Mouse (Mus musculus) urinary bladder, adult 2 months (tissue): ENCODE results near the gene Lcn4. TPM values are rescaled to one million over a fixed set of nuclear protein-coding genes. Genes with fewer than 3 reads are reported as not detected.
"Not testable (repeated sequence)": the region's sequence is repeated elsewhere in the genome, so short reads cannot be mapped to it uniquely, and the experiment has no call there.

Source experiments
- DNase-seq: peaks from one replicate; pipeline ENCODE4 v3.0.0; 2022; ENCODE audit warnings: low spot score
- polyA plus RNA-seq: library from polyadenylated mRNA; depleted of rRNA; stranded (reverse); fragments of >200 nt; gene quantifications from 2 replicates; pipeline ENCODE4 v1.2.3, GENCODE M21; 2012; rRNA removed

Gene Lcn4
- polyA plus RNA-seq: not detected in 2 replicates

DNA sequence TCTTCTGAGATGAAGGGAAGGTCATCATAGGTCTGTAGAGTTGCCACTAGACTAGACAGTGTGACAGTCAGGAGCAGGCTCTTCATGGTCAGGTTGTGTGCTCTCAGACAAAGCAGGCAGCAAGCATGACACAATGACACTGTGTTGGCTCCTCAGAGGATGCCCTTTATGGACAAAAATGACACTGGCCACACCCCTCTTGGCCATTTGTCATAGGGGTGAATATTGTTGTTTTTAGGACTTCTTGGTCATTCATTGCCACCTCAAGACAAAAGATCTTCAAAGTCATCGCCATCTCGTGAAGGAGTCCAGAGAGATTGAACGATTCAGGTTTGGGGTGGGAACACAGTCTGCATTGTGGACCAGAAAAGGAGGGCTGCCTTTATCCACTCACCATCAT lies at the start of gene Lcn4:
TSS of gene Lcn4 (minus strand) at position 101 of the 400 bp plus-strand sequence.
- DNase-seq: no peak

DNA sequence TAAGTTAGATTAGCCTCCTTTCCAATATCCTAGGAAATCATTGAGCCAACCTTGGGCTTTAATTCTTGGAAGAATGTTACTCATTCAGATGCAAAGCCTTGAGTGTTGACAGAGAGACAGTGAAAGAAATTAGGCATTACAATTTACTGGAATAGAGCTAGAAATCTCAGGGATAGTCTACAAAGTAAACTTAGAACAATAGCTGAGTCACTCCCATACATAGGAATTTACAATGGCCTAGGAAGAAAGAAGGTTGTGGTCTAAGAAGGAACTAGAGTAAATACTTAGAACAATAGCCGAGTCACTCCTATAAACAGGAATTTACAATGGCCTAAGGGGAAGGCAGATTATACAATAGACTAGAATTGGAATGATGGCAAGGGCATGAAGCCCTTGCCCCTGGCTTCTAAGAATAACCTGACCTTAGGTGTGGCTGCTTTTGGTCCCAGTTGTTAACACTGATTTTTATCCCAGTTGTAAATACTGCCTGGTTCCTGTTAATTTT lies 15.1 kb upstream of the Lcn4 start:
- no peak for DNase-seq

DNA sequence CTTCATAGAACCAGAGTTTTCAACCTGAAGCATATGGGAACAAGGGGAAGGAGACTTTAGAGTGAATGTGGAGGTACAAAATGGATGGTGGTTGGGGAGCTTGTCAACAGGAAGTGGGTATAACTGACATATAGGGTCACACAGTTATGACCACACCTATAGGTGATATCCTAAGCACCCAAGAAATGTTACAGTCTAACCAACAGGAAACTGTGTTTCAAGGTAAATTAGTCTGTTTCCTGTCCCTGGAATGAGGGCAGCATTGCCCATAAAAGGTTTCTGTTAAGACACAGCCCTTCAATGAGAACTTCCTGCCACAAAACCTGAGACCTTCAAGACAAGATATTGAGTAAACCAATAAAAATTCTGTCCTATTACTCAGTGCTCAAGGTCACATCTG lies 2.3 kb downstream of the Lcn4 start:
- DNase-seq: no peak

GRCm38 (mm10) chr2:26663551-26663950 lies 7.5 kb downstream of the Lcn4 start:
- DNase-seq: not testable (repeated sequence)

GRCm38 (mm10) chr2:26663112-26663511 lies 8.0 kb downstream of the Lcn4 start:
- DNase-seq: no peak

- no peak for DNase-seq
Measured at GRCm38 (mm10) chr2:26662509-26662882, 8.6 kb downstream of the Lcn4 start.

DNA sequence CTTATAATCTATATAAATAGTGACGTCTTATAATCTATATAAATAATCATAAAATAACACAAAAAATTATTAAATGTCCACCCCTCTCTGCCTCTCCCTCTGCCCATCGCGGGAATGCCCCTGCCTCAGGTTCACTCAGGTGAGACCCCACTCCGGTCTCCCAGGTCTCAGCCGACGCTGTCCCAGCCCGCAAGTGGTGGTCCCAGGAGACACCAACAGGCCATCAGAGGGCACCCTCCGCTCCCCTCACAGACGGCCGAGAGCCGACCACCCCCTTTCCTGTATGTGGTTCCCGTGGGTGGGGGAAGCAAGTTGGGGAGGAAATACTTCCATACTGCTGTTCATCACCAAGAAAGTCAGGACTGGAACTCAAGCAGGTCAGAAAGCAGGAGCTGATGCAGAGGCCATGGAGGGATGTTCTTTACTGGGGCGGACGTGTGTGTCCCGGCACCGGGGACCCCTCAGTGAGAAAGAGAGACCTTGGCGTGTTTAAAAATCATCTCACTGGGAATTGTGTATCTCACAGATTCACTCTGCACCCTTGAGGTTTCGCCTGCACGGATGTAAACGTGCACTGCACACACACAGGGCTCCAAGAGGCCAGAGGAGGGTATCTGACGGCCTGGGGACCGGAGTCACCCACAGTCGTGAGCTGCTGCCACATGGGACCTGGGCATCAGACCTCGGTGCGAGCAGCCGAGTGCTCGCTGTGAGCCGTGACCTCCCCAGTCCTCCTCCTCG lies 9.1 kb downstream of the Lcn4 start:
- DNase-seq: no peak

DNA sequence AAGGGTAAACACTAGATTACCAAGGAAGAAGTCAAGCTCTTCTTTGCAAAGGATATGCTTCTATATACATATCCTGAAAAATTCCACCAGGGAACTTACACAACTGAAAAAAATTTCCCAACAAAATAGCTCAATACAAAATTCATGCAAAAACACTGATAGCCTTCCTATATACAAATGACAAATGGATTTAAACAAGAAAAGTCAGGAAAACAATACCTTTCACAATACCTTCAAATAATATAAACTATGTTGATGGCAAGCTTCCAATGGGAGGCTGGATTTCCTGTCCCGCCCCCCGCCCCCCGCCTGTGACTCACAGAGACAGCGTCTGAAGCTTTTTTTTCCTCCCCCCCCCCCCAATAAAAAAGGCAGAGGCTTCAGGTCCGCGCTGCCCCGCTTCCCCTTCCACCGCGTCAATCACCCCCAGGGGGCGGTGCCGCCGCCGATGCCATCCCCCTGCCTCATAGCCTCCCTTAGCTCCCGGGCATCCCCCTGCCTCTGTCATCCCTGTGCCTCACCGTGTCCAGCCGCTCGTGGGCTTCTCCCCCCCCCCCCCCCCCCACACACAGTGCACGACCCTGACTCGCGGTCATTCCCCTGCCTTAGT lies 9.8 kb downstream of the Lcn4 start:
- no peak for DNase-seq

DNA sequence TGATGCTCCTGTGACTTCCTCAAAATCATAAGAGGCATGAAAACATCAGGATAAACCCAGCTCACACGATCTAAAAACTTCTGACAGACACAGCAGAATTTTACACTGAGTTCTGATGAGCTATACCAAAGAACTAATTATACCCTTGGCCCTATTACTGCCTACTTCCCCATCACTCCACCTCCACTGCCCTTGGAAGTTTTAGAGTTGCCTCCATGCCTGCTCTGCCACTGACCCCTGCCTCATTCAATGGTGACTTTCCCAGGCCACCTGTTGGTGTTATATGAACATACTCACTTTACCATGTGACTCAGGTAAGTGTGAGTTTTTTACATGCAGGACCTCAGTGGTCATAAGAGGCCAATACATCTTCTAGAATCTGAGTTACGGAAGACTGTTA lies 13.7 kb downstream of the Lcn4 start:
- no peak for DNase-seq

GRCm38 (mm10) chr2:26654687-26655086 lies 16.4 kb downstream of the Lcn4 start:
- no peak for DNase-seq

DNA sequence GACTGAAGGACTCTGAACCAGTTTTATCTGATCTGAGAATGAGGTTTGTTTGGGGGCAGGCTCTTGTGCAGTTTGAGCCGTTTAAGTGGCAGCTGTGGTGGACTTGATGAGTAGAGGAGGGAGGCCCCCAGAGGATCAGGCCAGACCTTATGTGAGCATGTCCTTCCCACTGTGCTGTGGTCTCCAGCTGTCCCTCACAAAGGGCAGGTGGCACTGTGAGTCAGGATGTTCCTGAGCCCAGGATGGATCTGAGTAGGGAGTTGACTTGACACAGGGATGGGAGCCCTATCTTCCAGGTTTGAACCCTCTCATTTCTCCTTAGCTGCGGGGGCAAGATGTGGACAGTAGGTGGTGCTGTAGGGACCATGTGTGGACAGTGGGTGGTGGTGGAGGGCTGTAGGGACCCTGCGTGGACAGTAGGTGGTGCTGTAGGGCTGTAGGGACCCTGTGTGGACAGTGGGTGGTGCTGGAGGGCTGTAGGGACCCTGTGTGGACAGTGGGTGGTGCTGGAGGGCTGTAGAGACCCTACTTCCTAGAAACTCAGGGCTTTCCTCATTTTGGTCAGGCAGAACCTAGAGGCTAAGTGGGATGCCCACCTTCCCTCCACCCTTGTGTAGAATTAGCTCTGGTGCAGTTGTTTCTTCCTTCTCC lies 24.3 kb downstream of the Lcn4 start:
- no peak for DNase-seq

- DNase-seq: no peak
Measured at GRCm38 (mm10) chr2:26643942-26644341, 27.1 kb downstream of the Lcn4 start.

DNA sequence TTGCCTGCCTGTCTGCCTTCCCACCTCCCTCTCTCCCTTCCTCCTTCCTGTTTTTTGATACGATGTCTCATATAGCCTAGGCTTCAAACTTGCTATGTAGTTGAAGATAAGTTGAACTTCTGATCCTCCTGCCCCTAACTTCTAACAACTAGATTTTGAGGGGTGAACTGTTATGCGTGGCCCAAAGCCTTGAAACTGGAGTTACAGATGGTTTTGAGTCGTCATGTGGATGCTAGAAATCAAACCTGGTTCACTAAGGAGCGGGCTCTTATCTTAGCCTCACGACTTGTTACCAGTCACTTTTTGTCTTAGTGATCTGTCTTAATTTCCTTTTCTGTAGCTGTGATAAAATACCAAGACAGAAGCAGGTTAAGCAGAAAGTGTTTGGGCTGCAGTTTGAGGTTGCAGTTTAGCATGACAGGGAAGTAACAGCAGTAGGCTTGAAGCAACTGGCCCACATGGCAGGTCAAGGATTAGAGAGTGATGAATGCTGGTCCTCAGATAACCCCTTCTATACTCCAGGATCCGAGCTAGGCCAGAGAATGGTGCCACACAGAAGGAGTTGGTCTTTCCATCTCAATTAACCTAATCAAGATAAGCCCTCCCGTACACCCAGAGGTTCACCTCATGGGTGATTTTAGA lies 30.0 kb downstream of the Lcn4 start:
- no peak for DNase-seq

DNA sequence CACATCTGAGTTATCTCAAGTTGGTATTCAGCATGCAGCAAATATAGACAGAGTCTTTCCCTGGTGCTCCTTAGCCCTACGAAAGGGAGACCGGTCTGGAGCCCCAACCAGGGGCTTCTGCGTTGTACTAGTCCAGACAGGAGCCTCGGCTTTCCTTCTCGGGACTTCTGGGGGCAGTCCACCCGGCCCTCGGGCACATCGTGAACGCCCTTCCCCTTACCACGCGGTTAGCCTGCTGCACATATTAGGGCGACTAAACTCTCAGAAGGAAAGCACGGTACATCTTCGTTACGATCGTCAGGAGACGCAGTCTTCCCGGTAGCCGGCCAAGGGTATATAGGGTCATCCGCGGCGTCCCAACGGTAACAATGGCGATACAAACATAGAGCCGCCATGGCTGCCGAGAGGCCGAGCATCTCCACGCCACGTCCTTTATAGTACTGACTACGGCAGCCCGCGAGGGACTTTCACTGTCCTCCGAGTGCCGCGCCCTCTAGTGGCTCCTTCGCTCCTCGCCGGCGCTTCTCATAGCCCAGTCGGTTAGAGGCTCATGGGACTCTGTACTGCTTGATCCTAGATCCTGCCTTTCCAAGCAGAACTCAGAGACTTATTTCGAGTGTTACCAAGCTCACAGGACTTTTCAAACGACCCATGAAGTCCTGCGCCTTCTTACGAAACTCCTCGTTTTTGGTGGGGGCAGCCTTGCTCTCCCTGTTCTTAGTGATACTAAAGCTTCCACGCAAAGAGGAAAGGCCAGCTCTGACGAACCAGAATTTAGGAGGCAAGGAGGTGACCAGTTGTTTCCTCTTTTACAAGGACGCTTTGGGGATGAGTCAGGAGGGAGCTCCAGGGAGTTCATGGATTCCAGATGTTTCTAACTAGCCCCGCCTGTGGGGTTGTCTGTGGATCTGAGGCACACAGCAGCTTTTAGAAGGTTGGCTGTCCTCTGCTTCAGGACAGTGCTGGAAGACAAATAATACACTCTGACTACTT lies 30.9 kb downstream of the Lcn4 start:
- DNase-seq: peak; percentile 97

GRCm38 (mm10) chr2:26639083-26639482 lies 32.0 kb downstream of the Lcn4 start:
- no peak for DNase-seq

DNA sequence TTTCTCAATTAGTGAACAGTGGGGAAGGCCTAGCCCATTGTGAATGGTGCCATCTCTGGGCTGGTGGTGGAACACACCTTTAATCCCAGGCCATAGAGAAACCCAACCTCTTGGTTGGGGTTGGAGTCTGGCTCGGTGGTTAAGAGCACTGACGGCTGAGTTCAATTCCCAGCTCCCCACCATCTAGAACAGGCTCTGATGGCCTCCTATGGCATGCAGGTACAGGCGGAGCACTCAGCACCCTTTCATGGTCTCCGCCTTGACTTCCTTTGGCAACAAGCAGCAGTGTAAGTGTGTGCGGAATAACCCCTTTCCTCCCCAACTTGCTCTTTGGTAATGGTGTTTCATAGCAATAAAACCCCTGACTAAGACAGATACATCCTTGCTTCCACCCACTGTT lies 32.5 kb downstream of the Lcn4 start:
- DNase-seq: no peak

GRCm38 (mm10) chr2:26638039-26638438 lies 33.0 kb downstream of the Lcn4 start:
- no peak for DNase-seq

DNA sequence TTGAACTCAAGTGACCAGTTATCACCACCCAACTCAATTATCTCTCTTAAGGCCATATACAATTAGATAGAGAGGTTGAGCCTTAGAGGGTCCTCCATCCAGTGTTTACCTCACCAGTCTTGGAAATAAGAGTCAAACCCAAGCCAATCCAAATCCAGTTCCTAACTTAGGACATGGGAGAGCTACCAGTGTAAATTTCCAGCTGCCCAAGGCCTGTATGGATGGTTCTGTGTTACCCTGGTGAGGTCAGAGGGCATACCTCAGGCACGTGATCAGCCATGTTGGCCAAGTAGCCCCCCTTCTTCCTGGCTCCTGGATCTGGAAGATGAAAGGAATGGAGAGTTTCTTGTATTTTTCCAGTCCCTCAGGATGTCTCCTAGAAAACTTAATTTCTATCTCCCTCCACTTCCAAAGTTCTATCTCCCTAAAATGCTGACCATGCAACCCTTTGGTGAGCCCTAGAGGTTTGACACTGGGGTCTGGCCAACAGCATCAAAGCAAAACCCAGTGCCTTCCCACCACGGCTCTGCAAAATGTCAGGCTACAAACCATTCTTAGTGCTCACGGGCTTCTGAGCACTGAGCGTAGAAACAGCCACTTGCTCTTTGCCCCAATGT lies 33.7 kb downstream of the Lcn4 start:
- no peak for DNase-seq

GRCm38 (mm10) chr2:26636325-26636635 lies 34.8 kb downstream of the Lcn4 start:
- DNase-seq: no peak

DNA sequence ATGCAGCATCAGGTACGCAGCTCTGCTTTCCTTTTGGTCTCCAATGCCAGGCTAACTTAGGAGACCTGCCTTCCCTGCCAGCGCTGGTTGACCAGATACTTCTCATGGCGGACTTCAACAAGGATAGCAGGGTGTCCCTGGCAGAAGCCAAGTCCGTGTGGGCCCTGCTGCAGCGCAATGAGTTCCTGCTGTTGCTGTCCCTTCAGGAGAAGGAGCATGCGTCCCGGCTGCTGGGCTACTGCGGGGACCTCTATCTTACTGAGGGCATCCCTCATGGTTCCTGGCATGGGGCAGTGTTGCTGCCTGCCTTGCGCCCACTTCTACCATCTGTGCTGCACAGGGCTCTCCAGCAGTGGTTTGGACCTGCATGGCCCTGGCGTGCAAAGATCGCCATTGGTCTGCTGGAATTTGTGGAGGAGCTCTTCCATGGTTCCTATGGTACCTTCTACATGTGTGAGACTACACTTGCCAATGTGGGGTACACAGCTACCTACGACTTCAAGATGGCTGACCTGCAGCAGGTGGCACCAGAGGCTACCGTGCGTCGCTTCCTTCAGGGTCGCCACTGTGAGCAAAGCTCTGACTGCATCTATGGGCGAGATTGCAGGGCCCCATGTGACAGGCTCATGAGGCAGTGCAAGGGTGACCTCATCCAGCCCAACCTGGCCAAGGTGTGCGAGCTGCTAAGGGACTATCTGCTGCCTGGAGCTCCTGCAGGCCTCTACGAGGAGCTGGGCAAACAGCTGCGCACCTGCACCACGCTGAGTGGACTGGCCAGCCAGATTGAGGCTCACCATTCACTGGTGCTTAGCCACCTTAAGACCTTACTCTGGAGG lies 35.4 kb downstream of the Lcn4 start:
- DNase-seq: no peak
